Mouse (Mus musculus) liver, embryonic 14.5 days (tissue): ENCODE data around the gene Lrrc42. TPM values are rescaled to one million over a fixed set of nuclear protein-coding genes. Genes with fewer than 3 reads are reported as not detected.

Experiments
- ATAC-seq: fragments of 200-750 bp; cut with Nextera tagmentation; 2 replicates; pipeline ENCODE4 v1.8.0; 2017; ENCODE audit warnings: moderate number of reproducible peaks, mild to moderate bottlenecking, moderate library complexity; ENCODE audit not compliant: insufficient read depth
- DNase-seq, 3 experiments: peaks; one replicate each; pipeline ENCODE4 v3.0.0-alpha.2; 2012 to 2013; ENCODE audit warnings: low read depth in 3 of 3, low spot score in 3 of 3
- H3K27ac ChIP-seq: fragments of 300-500 bp; sonication (generic); 2 replicates; pipeline ENCODE4 v1.5.1; 2014; ENCODE audit warnings: moderate library complexity, mild to moderate bottlenecking, control low read depth, inconsistent platforms
- H3K27me3 ChIP-seq: fragments of 300-500 bp; sonication (generic); 2 replicates; pipeline ENCODE4 v1.6.1; 2014; ENCODE audit warnings: mild to moderate bottlenecking, low read length, moderate library complexity; ENCODE audit not compliant: control insufficient read depth, insufficient read depth
- H3K36me3 ChIP-seq: fragments of 300-500 bp; sonication (generic); replicated peaks from 2 replicates; pipeline ENCODE4 v1.6.1; 2014; ENCODE audit warnings: low read depth; ENCODE audit not compliant: control insufficient read depth, insufficient read depth
- H3K4me1 ChIP-seq, 2 experiments: fragments of 200-500 bp in 1 of 2; fragments of 300-500 bp in 1 of 2; sonication (generic) in 1 of 2; replicated peaks; 2 replicates each; pipeline ENCODE4 v1.6.1; 2012 to 2014; ENCODE audit warnings: antibody characterized with exemption in 1 of 2, inconsistent platforms in 1 of 2, low read length in 1 of 2; ENCODE audit not compliant: control insufficient read depth in 2 of 2, insufficient read depth in 2 of 2
- H3K4me2 ChIP-seq: fragments of 300-500 bp; sonication (generic); 2 replicates; pipeline ENCODE4 v1.6.1; 2014; ENCODE audit warnings: low read depth, mild to moderate bottlenecking, control low read depth, moderate library complexity
- H3K4me3 ChIP-seq, 2 experiments: fragments of 200-500 bp in 1 of 2; fragments of 300-500 bp in 1 of 2; sonication (generic) in 1 of 2; 2 replicates each; pipeline ENCODE4 v1.5.1; 2012 to 2014; ENCODE audit warnings: low read depth in 2 of 2, low read length in 2 of 2, mild to moderate bottlenecking in 2 of 2, control low read depth in 1 of 2, inconsistent platforms in 1 of 2, moderate library complexity in 1 of 2; ENCODE audit not compliant: insufficient read depth in 1 of 2
- H3K9ac ChIP-seq: fragments of 300-500 bp; sonication (generic); replicated peaks from 2 replicates; pipeline ENCODE4 v1.6.1; 2014; ENCODE audit warnings: mild to moderate bottlenecking, control low read depth, moderate library complexity
- H3K9me3 ChIP-seq: fragments of 300-500 bp; sonication (generic); 2 replicates; pipeline ENCODE4 v1.6.1; 2016; ENCODE audit warnings: low read length, mixed read lengths; ENCODE audit not compliant: control insufficient read depth
- CTCF ChIP-seq: IDR thresholded peaks from 2 replicates; pipeline ENCODE4 v1.5.1; 2016; ENCODE audit warnings: antibody characterized with exemption, low read depth, control low read depth
- EP300 ChIP-seq: IDR thresholded peaks from 2 replicates; pipeline ENCODE4 v1.6.1; 2016; ENCODE audit warnings: antibody characterized with exemption, low read depth
- WGBS: fragments of 180-500 bp; shearing (Covaris S2); extraction: QIAGEN DNeasy Blood & Tissue Kit; methylation state at CpG from one replicate; pipeline ENCODE4 v1.1.7; 2014; ENCODE audit not compliant: insufficient replicate concordance; 5-methylcytosine and 5-hydroxymethylcytosine counted together
- polyA plus RNA-seq, 2 experiments: library from polyadenylated mRNA; depleted of rRNA in 1 of 2; stranded (reverse) in 1 of 2; unstranded in 1 of 2; fragments of >200 nt; fragmentation: Nextera tagmentation in 1 of 2; extraction: Ambion mirVana in 1 of 2; gene quantifications; 2 replicates each; pipeline versions ENCODE4 v1.2.1 to v1.2.3; 2012 to 2014

Gene Lrrc42
- polyA plus RNA-seq, 2 experiments = 7.6 to 11.1 TPM

DNA sequence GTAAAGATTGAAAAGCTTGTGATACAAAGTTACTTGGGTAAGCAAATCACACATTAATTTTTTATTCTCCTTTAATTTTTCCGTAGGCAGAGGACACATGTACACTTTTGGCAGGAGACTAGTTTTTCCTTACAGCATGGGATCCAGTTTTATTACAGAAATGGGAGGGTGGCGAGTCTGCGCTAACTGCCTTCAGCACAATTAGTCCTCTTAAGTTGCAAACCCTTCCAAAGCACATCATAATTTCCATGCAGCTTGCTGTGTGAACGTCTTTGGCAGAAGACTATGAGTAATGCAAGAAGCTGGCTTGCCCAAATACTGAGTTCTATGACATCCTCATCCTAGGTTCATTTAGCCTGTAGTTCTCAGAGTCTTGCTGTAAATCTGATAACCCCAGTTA lies 20.4 kb upstream of the Lrrc42 start:
- Histone ChIP-seq H3K27ac (no peak overlapping the region), H3K27me3 (no peaks in the 10 kb centered on the region), H3K4me2 (no peak overlapping the region), H3K9me3 (no peaks in the 10 kb centered on the region), H3K4me3 (no peak overlapping the region), H3K36me3 (no peaks in the 10 kb centered on the region), H3K9ac (no peak overlapping the region), H3K4me1 (no peaks in the 10 kb centered on the region)
- ATAC-seq = no peak
- no peak for DNase-seq
- TF ChIP-seq CTCF (no peak), EP300 (no peak)
- WGBS = 66% methylated on average over 4 of the region's 4 CpGs

DNA sequence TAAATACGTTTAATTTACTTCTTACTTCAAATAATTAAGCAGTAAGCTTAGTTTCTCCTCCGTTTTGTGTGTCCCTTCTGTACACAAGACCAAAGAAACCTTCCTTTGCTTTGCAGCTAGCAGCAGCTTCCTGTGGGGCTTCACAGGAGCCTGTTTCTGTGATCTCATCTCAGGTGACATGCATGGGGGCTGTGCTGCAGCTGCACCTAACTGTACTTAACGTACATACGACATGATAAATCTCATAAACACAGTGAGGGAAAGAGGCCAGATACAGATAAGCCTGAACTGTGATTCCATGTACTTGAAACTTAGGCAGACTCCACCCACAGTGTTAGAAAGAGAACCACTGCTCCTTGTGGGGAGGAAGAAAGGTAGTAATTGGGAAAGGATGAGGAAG lies 6.7 kb upstream of the Lrrc42 start:
- Histone ChIP-seq H3K4me3 (no peak overlapping the region), H3K27ac (no peak overlapping the region), H3K27me3 (no peaks in the 10 kb centered on the region), H3K36me3 (no peaks in the 10 kb centered on the region), H3K4me2 (no peak overlapping the region), H3K9ac (no peak overlapping the region), H3K4me1 (0 out of 4 replicates have a peak, but pooled peaks cover 0 to 2% of the 10 kb centered on the region in 2 experiments), H3K9me3 (no peaks in the 10 kb centered on the region)
- DNase-seq = no peak
- 27% methylated on average over 4 of the region's 4 CpGs for WGBS
- TF ChIP-seq EP300 (no peak), CTCF (no peak)
- no peak for ATAC-seq

GRCm38 (mm10) chr4:107254414-107254813 lies 1.1 kb upstream of the Lrrc42 start:
- no peak overlapping the region for H3K27ac ChIP-seq
- no peaks in the 10 kb centered on the region for H3K9me3 ChIP-seq
- peak overlapping the region; percentile 76 to 78 for H3K4me3 ChIP-seq
- no peaks in the 10 kb centered on the region for H3K27me3 ChIP-seq
- peaks cover 2 to 16% of the 10 kb centered on the region in 2 experiments; a peak in 3 of 4 replicates for H3K4me1 ChIP-seq
- H3K9ac ChIP-seq = peak overlapping the region; percentile 62
- DNase-seq (no peak), ATAC-seq (no peak)
- H3K4me2 ChIP-seq = peak overlapping the region; percentile 92
- H3K36me3 ChIP-seq = no peaks in the 10 kb centered on the region
- no peak for TF ChIP-seq CTCF
- TF ChIP-seq EP300 = no peak
- WGBS = 55% methylated on average over 3 of the region's 3 CpGs

DNA sequence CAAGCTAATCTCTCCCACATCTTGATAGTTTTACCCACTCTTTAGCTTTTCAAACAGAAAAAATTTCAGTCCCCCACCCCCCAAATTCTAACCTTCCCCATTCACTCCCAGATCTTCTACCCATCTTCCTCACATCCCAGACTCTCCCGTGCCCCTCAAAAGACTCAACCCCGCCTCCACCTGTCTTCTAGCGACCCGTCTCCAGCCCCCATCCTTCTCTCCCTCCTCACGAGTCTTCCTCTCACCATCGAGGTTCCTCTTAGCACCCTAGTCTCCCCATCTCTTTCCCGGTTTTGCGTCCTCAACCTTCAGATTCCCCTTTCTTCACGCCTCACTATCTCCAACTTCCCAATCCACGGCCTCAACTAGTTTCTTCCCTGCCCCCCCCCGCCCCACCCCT lies 810 bp downstream of the Lrrc42 start:
- H3K27ac ChIP-seq = no peak overlapping the region
- H3K9me3 ChIP-seq = no peaks in the 10 kb centered on the region
- WGBS = 1% methylated on average over 11 of the region's 11 CpGs
- ATAC-seq = no peak
- H3K36me3 ChIP-seq = no peaks in the 10 kb centered on the region
- peaks cover 2 to 20% of the 10 kb centered on the region in 2 experiments; a peak in 3 of 4 replicates for H3K4me1 ChIP-seq
- DNase-seq = no peak
- peak overlapping the region; percentile 79 for H3K9ac ChIP-seq
- TF ChIP-seq EP300 = no peak
- no peak for TF ChIP-seq CTCF
- H3K27me3 ChIP-seq = no peaks in the 10 kb centered on the region
- H3K4me3 ChIP-seq = peak overlapping the region; percentile 78 to 86
- peak overlapping the region; percentile 92 for H3K4me2 ChIP-seq

- ATAC-seq (no peak), DNase-seq (peak in 2 of 3 experiments; percentile 20 to 37)
- no peaks in the 10 kb centered on the region for H3K9me3 ChIP-seq
- WGBS = 22% methylated on average over 4 of the region's 4 CpGs
- TF ChIP-seq EP300 (no peak), CTCF (peak; percentile 68)
- no peaks in the 10 kb centered on the region for H3K36me3 ChIP-seq
- no peak overlapping the region for H3K4me3 ChIP-seq
- H3K9ac ChIP-seq = no peak overlapping the region
- H3K27me3 ChIP-seq = no peaks in the 10 kb centered on the region
- H3K27ac ChIP-seq = no peak overlapping the region
- H3K4me2 ChIP-seq = no peak overlapping the region
- H3K4me1 ChIP-seq = peaks cover 2 to 22% of the 10 kb centered on the region in 2 experiments; a peak in 3 of 4 replicates
Measured at GRCm38 (mm10) chr4:107250494-107250893, 2.8 kb downstream of the Lrrc42 start.

GRCm38 (mm10) chr4:107249471-107249870 lies 3.9 kb downstream of the Lrrc42 start:
- no peaks in the 10 kb centered on the region for H3K36me3 ChIP-seq
- H3K9ac ChIP-seq = no peak overlapping the region
- 54% methylated on average over 2 of the region's 2 CpGs for WGBS
- no peaks in the 10 kb centered on the region for H3K9me3 ChIP-seq
- H3K4me3 ChIP-seq = no peak overlapping the region
- H3K27me3 ChIP-seq = no peaks in the 10 kb centered on the region
- no peak for TF ChIP-seq CTCF
- no peak for TF ChIP-seq EP300
- no peak for ATAC-seq
- H3K4me1 ChIP-seq = peaks cover 2 to 22% of the 10 kb centered on the region in 2 experiments; a peak in 3 of 4 replicates
- no peak overlapping the region for H3K27ac ChIP-seq
- H3K4me2 ChIP-seq = no peak overlapping the region
- no peak for DNase-seq
